In the genomic region with DNA sequence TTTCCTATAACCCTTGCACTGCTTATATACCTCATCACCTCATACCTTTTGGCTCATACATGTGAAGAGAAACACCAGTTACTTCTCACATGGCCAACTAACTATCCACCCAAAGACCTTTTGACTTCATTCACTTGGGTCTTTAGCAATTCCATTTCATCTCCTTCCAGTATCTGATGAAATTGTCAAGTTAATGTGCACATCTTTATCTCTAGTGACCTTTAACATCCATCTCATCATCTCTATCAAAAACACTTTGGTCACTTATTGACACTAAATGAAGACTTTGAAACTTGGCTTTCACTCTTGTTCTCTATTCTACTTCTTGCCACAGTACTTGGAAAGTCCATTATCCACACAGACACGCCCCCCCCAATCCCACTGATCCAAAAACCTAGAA, we compare ENCODE assay signal across 30 mouse cellular contexts.
"Had no signal": no experiment of that assay in that cellular context is flagged by ENCODE, and none has a peak within 500 bp of the region (broad histone marks: within the 10 kb centered on the region; RNA-seq: fewer than 3 reads in every experiment).

No protein-coding gene starts in this region.

- H3K27me3 ChIP-seq: limb, embryonic 12.5 days; limb, embryonic 13.5 days; limb, embryonic 15.5 days; liver, embryonic 13.5 days; liver, embryonic 15.5 days; lung, embryonic 15.5 days; megakaryocyte, embryonic 14.5 days; midbrain, embryonic 12.5 days; midbrain, embryonic 13.5 days; midbrain, embryonic 15.5 days; neural tube, embryonic 12.5 days had no signal

- ATAC-seq: lung, postnatal 0 days; midbrain, embryonic 13.5 days; midbrain, embryonic 15.5 days; midbrain, embryonic 16.5 days had no signal

- H3K4me2 ChIP-seq: limb, embryonic 12.5 days; limb, embryonic 13.5 days; limb, embryonic 15.5 days; liver, embryonic 13.5 days; liver, embryonic 15.5 days; lung, embryonic 14.5 days; lung, embryonic 15.5 days; midbrain, embryonic 11.5 days; midbrain, embryonic 12.5 days; midbrain, embryonic 13.5 days; midbrain, embryonic 15.5 days; neural tube, embryonic 12.5 days had no signal

- H3K36me3 ChIP-seq: limb, embryonic 10.5 days; limb, embryonic 12.5 days; limb, embryonic 13.5 days; limb, embryonic 15.5 days; liver, embryonic 13.5 days; liver, embryonic 15.5 days; lung, embryonic 15.5 days; midbrain, embryonic 10.5 days; midbrain, embryonic 12.5 days; midbrain, embryonic 13.5 days; midbrain, embryonic 15.5 days; neural tube, embryonic 12.5 days had no signal

- H3K27ac ChIP-seq: left cerebral cortex, adult 2 months; limb, embryonic 10.5 days; limb, embryonic 12.5 days; limb, embryonic 13.5 days; limb, embryonic 15.5 days; liver, embryonic 13.5 days; liver, embryonic 14.5 days; liver, embryonic 15.5 days; lung, embryonic 15.5 days; macrophage; midbrain, embryonic 10.5 days; midbrain, embryonic 12.5 days; midbrain, embryonic 13.5 days; midbrain, embryonic 15.5 days; neural tube, embryonic 12.5 days had no signal

- H3K4me1 ChIP-seq: limb, embryonic 10.5 days; limb, embryonic 12.5 days; limb, embryonic 13.5 days; limb, embryonic 15.5 days; liver, embryonic 13.5 days; liver, embryonic 15.5 days; lung, embryonic 15.5 days; megakaryocyte, embryonic 14.5 days; midbrain, embryonic 10.5 days; midbrain, embryonic 12.5 days; midbrain, embryonic 13.5 days; midbrain, embryonic 15.5 days; neural tube, embryonic 12.5 days had no signal

- DNase-seq: left cerebral cortex, postnatal 4 days; liver; liver, embryonic 13.5 days; lung, adult 18-20 months; lung, adult 2 months; lung, embryonic 14.5 days; lung, postnatal 10 days; lung, postnatal 14 days; lung, postnatal 36 days; lung, postnatal 4 days; midbrain, embryonic 14.5 days had no signal

- H3K4me3 ChIP-seq: left cerebral cortex, adult 2 months; limb, embryonic 10.5 days; limb, embryonic 12.5 days; limb, embryonic 13.5 days; limb, embryonic 15.5 days; liver, embryonic 13.5 days; liver, embryonic 15.5 days; lung, embryonic 15.5 days; megakaryocyte, embryonic 14.5 days; midbrain, embryonic 10.5 days; midbrain, embryonic 12.5 days; midbrain, embryonic 13.5 days; midbrain, embryonic 15.5 days; myocyte; neural tube, embryonic 12.5 days had no signal

- H3K9me3 ChIP-seq: limb, embryonic 10.5 days; limb, embryonic 12.5 days; limb, embryonic 13.5 days; limb, embryonic 15.5 days; liver, embryonic 13.5 days; liver, embryonic 15.5 days; lung, embryonic 15.5 days; megakaryocyte, embryonic 14.5 days; midbrain, embryonic 10.5 days; midbrain, embryonic 12.5 days; midbrain, embryonic 13.5 days; midbrain, embryonic 15.5 days; neural tube, embryonic 12.5 days had no signal

- H3K9ac ChIP-seq: limb, embryonic 12.5 days; limb, embryonic 13.5 days; limb, embryonic 15.5 days; liver, embryonic 13.5 days; liver, embryonic 14.5 days; liver, embryonic 15.5 days; lung, embryonic 14.5 days; lung, embryonic 15.5 days; midbrain, embryonic 12.5 days; midbrain, embryonic 13.5 days; midbrain, embryonic 15.5 days; neural tube, embryonic 12.5 days had no signal
